Mouse (Mus musculus): ENCODE measurements around the gene Il34.

DNA sequence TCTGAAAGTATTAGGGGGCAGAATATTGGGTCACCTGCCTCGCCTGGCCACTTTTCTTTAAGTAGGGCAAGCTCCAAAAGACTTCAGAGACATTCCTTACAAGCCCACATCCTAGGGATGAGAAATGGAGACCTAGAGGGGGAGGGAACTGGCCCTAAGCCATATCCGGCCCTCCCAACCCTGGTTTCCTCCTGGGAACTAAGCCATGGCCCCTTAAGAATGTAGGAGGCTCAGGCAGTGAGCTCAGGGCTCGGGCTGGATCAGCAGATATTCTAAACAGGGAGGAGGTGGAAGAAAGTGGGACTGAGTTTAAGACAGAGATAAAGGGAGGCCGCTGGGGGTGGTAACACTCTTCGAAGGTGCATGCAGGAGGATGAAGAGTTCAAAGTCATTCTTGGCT is 44.5 kb downstream of the Il34 start:
- no peak for TF ChIP-seq TAL1 (IDR thresholded peaks at IDR 0.05; ENCODE audit: low read length)
- TF ChIP-seq GATA1 (IDR thresholded peaks at IDR 0.05; ENCODE audit: low read length): no peak

Measured in erythroblast, embryonic 14.5 days (primary cell).